Mouse (Mus musculus): Measurements from ENCODE around the gene Wnt4. TPM values are rescaled to one million over a fixed set of nuclear protein-coding genes. Genes with fewer than 3 reads are reported as not detected.

Wnt4 gene
- total RNA-seq, 2 experiments from 2014 or later = 13.1 to 14.1 TPM

DNA sequence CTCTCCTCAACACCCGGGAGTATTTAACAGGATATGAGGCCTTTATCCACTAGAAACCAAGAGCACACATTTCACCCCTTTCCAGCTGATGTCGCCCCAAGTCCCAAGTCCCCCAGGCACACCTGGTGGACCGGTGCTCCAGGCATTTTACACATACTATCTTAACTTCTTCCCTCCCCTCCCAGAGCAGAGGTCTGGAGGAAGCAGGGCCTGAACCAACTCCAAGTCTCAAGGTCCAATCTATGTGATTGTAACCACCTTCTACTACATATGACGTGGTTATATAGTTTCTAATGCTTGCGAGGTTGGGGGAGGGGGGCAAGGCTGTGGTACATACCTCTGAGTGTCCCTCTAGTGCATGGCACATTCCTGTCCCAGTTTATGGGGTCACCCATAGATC is 4.8 kb downstream of the Wnt4 start:
- Histone ChIP-seq H3K4me3 (no peak overlapping the region), H3K27ac (no peak overlapping the region)
- intact Hi-C loops (cut with DNase I) = no loop called here
- TF ChIP-seq CTCF (IDR thresholded peaks at IDR 0.05) = no peak
- DNase-seq (ENCODE audit: extremely low spot score in 1 of 2, low spot score in 2 of 2) = no peak

DNA sequence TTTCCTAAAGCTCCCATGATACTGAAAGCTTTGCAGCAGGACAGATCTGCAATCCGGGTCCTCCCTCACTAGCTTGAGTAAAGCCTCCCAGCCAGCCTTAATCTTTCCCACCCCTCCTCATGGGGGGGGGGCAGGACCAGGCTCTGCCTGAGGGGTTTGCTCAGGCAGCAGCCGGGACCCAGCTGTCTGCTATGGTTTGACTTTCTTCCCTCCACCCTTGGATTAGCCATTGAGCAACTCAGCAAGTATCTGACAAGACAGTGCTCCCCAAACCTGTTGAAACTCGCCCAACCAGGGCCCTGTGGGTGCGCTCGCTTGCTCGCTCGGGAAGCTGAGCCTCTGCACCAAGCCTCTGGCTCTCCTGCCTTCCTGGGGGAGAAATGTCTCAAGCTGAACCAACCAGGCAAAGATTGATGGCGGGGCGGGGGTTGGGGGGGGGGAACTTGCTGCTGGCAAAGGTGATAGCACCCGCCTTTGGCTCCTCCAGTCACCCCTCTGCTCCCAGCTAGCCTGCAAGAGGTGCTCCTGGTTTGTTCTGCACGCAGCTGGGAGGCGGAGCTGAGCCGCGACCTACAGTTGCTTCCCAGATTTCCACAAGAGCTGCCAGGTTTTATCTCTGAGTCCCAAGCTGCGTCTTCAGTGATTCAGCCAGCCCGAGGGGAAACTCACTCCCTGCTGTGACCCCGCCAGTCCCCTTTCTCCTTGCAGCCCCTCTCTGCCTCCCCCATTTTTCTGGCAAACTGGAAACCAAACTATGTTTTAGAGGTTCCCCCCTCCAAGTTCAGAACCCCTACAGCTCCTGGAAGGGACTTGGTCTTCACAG is 5.5 kb downstream of the Wnt4 start:
- no peak for TF ChIP-seq CTCF (IDR thresholded peaks at IDR 0.05)
- Histone ChIP-seq H3K27ac (no peak overlapping the region), H3K4me3 (no peak overlapping the region)
- DNase-seq (ENCODE audit: extremely low spot score in 1 of 2, low spot score in 2 of 2) = no peak
- intact Hi-C loops (cut with DNase I) = no loop called here

GRCm38 (mm10) chr4:137283407-137283732 is 6.1 kb downstream of the Wnt4 start:
- intact Hi-C loops (cut with DNase I) = no loop called here
- TF ChIP-seq CTCF (IDR thresholded peaks at IDR 0.05) = no peak
- no peak overlapping the region for H3K27ac ChIP-seq
- H3K4me3 ChIP-seq = no peak overlapping the region
- no peak for DNase-seq (ENCODE audit: extremely low spot score in 1 of 2, low spot score in 2 of 2)

GRCm38 (mm10) chr4:137285876-137286661 is 8.8 kb downstream of the Wnt4 start:
- Histone ChIP-seq H3K27ac (no peak overlapping the region), H3K4me3 (no peak overlapping the region)
- no peak for DNase-seq (ENCODE audit: extremely low spot score in 1 of 2, low spot score in 2 of 2)
- TF ChIP-seq CTCF (IDR thresholded peaks at IDR 0.05) = no peak
- intact Hi-C loops (cut with DNase I) = loop anchor here (5.0 kb wide), 1 partner anchor 209 kb away; no protein-coding TSS in a partner anchor

- Histone ChIP-seq H3K4me3 (no peak overlapping the region), H3K27ac (no peak overlapping the region)
- intact Hi-C loops (cut with DNase I) = loop anchor here (5.0 kb wide), 1 partner anchor 209 kb away; no protein-coding TSS in a partner anchor
- no peak for DNase-seq (ENCODE audit: extremely low spot score in 1 of 2, low spot score in 2 of 2)
- TF ChIP-seq CTCF (IDR thresholded peaks at IDR 0.05) = no peak
These were observed 9.3 kb downstream of the Wnt4 start for GRCm38 (mm10) chr4:137286662-137286953.

GRCm38 (mm10) chr4:137287206-137287605 is 9.9 kb downstream of the Wnt4 start:
- DNase-seq (ENCODE audit: extremely low spot score in 1 of 2, low spot score in 2 of 2) = no peak
- Histone ChIP-seq H3K4me3 (no peak overlapping the region), H3K27ac (no peak overlapping the region)
- intact Hi-C loops (cut with DNase I) = loop anchor here (5.0 kb wide), 1 partner anchor 210 kb away; no protein-coding TSS in a partner anchor
- no peak for TF ChIP-seq CTCF (IDR thresholded peaks at IDR 0.05)

- intact Hi-C loops (cut with DNase I) = loop anchor here (2.0 to 5.0 kb wide), 2 partner anchors 123 to 211 kb away; no protein-coding TSS in a partner anchor
- Histone ChIP-seq H3K4me3 (no peak overlapping the region), H3K27ac (no peak overlapping the region)
- DNase-seq (ENCODE audit: extremely low spot score in 1 of 2, low spot score in 2 of 2) = peak in 1 of 2 experiments; percentile 51
- peak; percentile 78 for TF ChIP-seq CTCF (IDR thresholded peaks at IDR 0.05)
These were observed 10.5 kb downstream of the Wnt4 start for GRCm38 (mm10) chr4:137287818-137288217.

GRCm38 (mm10) chr4:137289701-137290100 is 12.4 kb downstream of the Wnt4 start:
- intact Hi-C loops (cut with DNase I) = loop anchor here (2.0 to 5.0 kb wide), 2 partner anchors 125 to 212 kb away; no protein-coding TSS in a partner anchor
- TF ChIP-seq CTCF (IDR thresholded peaks at IDR 0.05) = no peak

DNA sequence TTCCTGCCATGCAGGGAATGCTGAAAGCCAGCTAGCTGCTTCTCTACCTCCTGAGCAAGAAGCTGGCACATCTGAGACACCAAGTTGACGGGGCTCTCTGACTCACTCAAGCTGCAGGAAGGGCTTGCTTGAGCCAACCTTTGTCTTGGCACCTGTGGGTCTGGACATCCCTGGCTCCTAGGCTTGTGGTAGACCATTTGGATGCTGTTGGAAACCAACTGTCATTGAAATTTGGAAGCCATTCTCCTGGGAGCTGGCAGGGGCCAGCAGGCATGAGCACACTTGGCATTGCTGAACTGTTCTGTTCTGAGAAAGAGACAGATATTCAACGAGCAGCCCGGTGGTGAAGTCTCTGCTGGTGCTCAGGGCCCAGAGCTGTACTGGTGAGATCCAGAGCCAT is 13.0 kb downstream of the Wnt4 start:
- no peak for DNase-seq (ENCODE audit: extremely low spot score in 1 of 2, low spot score in 2 of 2)
- H3K27ac ChIP-seq = peak overlapping the region; percentile 41; the same call in 1 of the 2 replicates
- no peak for TF ChIP-seq CTCF (IDR thresholded peaks at IDR 0.05)
- intact Hi-C loops (cut with DNase I) = no loop called here
- no peak overlapping the region for H3K4me3 ChIP-seq

More at GRCm38 (mm10) chr4:137289701-137290100, 12.4 kb downstream of the Wnt4 start:
- H3K4me3 ChIP-seq = no peak overlapping the region
- peak overlapping the region; percentile 41; the same call in 1 of the 2 replicates for H3K27ac ChIP-seq
- no peak for DNase-seq (ENCODE audit: extremely low spot score in 1 of 2, low spot score in 2 of 2)

GRCm38 (mm10) chr4:137292625-137293024 is 15.3 kb downstream of the Wnt4 start:
- Histone ChIP-seq H3K27ac (no peak overlapping the region), H3K4me3 (no peak overlapping the region)
- TF ChIP-seq CTCF (IDR thresholded peaks at IDR 0.05) = no peak
- intact Hi-C loops (cut with DNase I) = no loop called here
- DNase-seq (ENCODE audit: extremely low spot score in 1 of 2, low spot score in 2 of 2) = no peak

DNA sequence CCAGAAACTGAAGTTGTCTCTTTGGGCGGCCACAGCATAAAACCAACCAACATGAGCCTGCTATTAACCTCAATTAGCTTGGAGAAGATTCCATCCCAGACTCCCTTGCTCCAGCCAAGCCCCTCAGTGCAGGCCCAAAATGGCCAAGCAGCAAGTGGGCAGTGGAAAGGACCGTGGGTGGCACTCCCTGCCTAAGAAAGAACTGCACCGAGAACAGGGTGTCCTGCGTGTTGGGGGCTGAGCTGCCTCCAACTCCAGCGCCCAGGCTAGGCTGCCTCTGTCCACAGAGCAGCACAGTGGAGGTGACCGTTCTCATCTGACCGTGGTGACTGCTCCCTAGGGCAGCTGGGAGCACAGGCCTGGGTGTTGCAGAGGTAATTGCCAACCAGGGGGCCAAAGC is 16.7 kb downstream of the Wnt4 start:
- no peak for DNase-seq (ENCODE audit: extremely low spot score in 1 of 2, low spot score in 2 of 2)
- TF ChIP-seq CTCF (IDR thresholded peaks at IDR 0.05) = no peak
- intact Hi-C loops (cut with DNase I) = no loop called here
- Histone ChIP-seq H3K4me3 (no peak overlapping the region), H3K27ac (peak overlapping the region; percentile 80)

GRCm38 (mm10) chr4:137294474-137294873 is 17.2 kb downstream of the Wnt4 start:
- peak in 1 of 2 experiments; percentile 41 for DNase-seq (ENCODE audit: extremely low spot score in 1 of 2, low spot score in 2 of 2)
- TF ChIP-seq CTCF (IDR thresholded peaks at IDR 0.05) = no peak
- intact Hi-C loops (cut with DNase I) = no loop called here
- Histone ChIP-seq H3K27ac (peak overlapping the region; percentile 80), H3K4me3 (no peak overlapping the region)
